In the genomic region with DNA sequence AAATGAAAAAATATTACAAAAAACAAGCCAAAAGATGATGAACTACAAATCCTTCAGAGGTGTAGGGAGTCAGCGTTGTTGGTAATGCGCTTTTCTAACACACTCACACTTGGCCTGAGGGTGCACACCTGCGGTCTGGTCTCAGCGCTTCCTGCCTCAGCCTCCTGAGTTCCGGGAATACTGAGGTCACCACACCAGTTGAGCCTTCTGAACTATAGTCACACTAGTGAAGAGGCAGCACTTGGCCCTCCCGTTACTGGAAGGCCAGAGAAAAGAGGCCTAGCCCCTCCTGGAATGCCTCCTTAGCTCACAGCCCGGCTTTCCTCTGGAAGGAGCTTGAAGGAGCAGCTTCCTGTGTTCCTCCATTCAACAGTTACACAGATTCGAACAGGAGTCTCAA, we compare ENCODE assay signal across 31 mouse cellular contexts. TPM values are rescaled to one million over a fixed set of nuclear protein-coding genes. Genes with fewer than 3 reads are reported as not detected.
"Had no signal": no experiment of that assay in that cellular context is flagged by ENCODE, and none has a peak within 500 bp of the region (broad histone marks: within the 10 kb centered on the region; RNA-seq: fewer than 3 reads in every experiment).

No protein-coding gene starts in this region.

- H3K9ac ChIP-seq: embryonic facial prominence, embryonic 12.5 days; embryonic facial prominence, embryonic 13.5 days; embryonic facial prominence, embryonic 15.5 days; forebrain, embryonic 12.5 days; forebrain, embryonic 13.5 days; forebrain, embryonic 15.5 days; forebrain, postnatal 0 days had no signal

- H3K4me1 ChIP-seq: embryonic facial prominence, embryonic 15.5 days; forebrain, embryonic 10.5 days; forebrain, embryonic 12.5 days; forebrain, embryonic 13.5 days; forebrain, embryonic 15.5 days had no signal

- H3K27ac ChIP-seq: embryonic facial prominence, embryonic 10.5 days; embryonic facial prominence, embryonic 12.5 days; embryonic facial prominence, embryonic 13.5 days; embryonic facial prominence, embryonic 15.5 days; forebrain, embryonic 10.5 days; forebrain, embryonic 12.5 days; forebrain, embryonic 13.5 days; forebrain, embryonic 15.5 days; gastrocnemius, adult 2 months; heart, adult 2 months; heart, embryonic 10.5 days had no signal

- H3K9me3 ChIP-seq: embryonic facial prominence, embryonic 10.5 days; embryonic facial prominence, embryonic 12.5 days; embryonic facial prominence, embryonic 13.5 days; embryonic facial prominence, embryonic 15.5 days; forebrain, embryonic 10.5 days; forebrain, embryonic 12.5 days; forebrain, embryonic 13.5 days; forebrain, embryonic 15.5 days; heart, embryonic 10.5 days had no signal

- DNase-seq: cerebellum, adult 9-11 months; cerebellum, postnatal 10 days; cerebellum, postnatal 14 days; cerebellum, postnatal 25 days; cerebellum, postnatal 36 days; forebrain, postnatal 0 days; gastrocnemius, adult 2 months; gastrocnemius, postnatal 10 days; gastrocnemius, postnatal 14 days; gastrocnemius, postnatal 25 days; gastrocnemius, postnatal 36 days; heart, adult 11 months; heart, adult 18-20 months; heart, adult 2 months had no signal

- H3K27me3 ChIP-seq: embryonic facial prominence, embryonic 12.5 days; embryonic facial prominence, embryonic 15.5 days; forebrain, embryonic 13.5 days; forebrain, embryonic 15.5 days had no signal

- H3K4me3 ChIP-seq: embryonic facial prominence, embryonic 10.5 days; embryonic facial prominence, embryonic 12.5 days; embryonic facial prominence, embryonic 13.5 days; embryonic facial prominence, embryonic 15.5 days; erythroblast, embryonic 14.5 days; forebrain, embryonic 10.5 days; forebrain, embryonic 12.5 days; forebrain, embryonic 13.5 days; forebrain, embryonic 15.5 days; gastrocnemius, adult 2 months; heart, adult 2 months; heart, embryonic 10.5 days had no signal

- H3K36me3 ChIP-seq: embryonic facial prominence, embryonic 10.5 days; embryonic facial prominence, embryonic 12.5 days; embryonic facial prominence, embryonic 13.5 days; embryonic facial prominence, embryonic 15.5 days; forebrain, embryonic 10.5 days; forebrain, embryonic 12.5 days; forebrain, embryonic 15.5 days; heart, embryonic 10.5 days had no signal

RNA-seq across cellular contexts. Expression of a gene that starts 22.2 kb away (rescaled TPM):
- total RNA-seq: common myeloid progenitor, adult 5-6 weeks; gastrocnemius, adult 18-20 months; gastrocnemius, adult 2 months; gastrocnemius, adult 8-10 months; gastrocnemius, postnatal 10 days; gastrocnemius, postnatal 14 days; gastrocnemius, postnatal 25 days; gastrocnemius, postnatal 36 days; gastrocnemius, postnatal 4 days; granulocyte monocyte progenitor cell, adult 5-6 weeks; heart, adult 18-20 months; heart, adult 2 months; heart, adult 8-10 months had no signal
- polyA plus RNA-seq: erythroblast, embryonic 14.5 days; heart, adult 2 months had no signal

RNA-seq across cellular contexts. Expression of a gene that starts 54.9 kb away (rescaled TPM):
- total RNA-seq: common myeloid progenitor, adult 5-6 weeks; heart, adult 18-20 months; heart, adult 2 months; heart, adult 8-10 months had no signal
- polyA plus RNA-seq: cortical plate, adult 2 months; erythroblast, embryonic 14.5 days; heart, adult 2 months; heart, embryonic 10.5 days had no signal
